Mouse (Mus musculus) megakaryocyte, embryonic 14.5 days (primary cell): ENCODE measurements around the gene 1700010I14Rik. TPM values are rescaled to one million over a fixed set of nuclear protein-coding genes. Genes with fewer than 3 reads are reported as not detected.

Experiments used
- H3K27me3 ChIP-seq: replicated peaks from 2 replicates; pipeline ENCODE3; 2012; ENCODE audit warnings: inconsistent platforms
- H3K36me3 ChIP-seq: replicated peaks from 2 replicates; pipeline ENCODE3; 2012; ENCODE audit warnings: low read length, inconsistent platforms, mixed read lengths
- H3K4me1 ChIP-seq: 2 replicates; pipeline ENCODE4 v1.6.1; 2012; ENCODE audit warnings: inconsistent platforms
- H3K4me3 ChIP-seq: replicated peaks from 2 replicates; pipeline ENCODE3; 2012; ENCODE audit warnings: moderate library complexity, mild to moderate bottlenecking, inconsistent platforms
- H3K9me3 ChIP-seq: 2 replicates; pipeline ENCODE4 v1.6.1; 2012; ENCODE audit warnings: inconsistent platforms
- FLI1 ChIP-seq: IDR thresholded peaks from 2 replicates; pipeline ENCODE4 v1.6.1; 2012; ENCODE audit warnings: low read length, inconsistent platforms, mixed read lengths
- GATA1 ChIP-seq: IDR thresholded peaks from 3 replicates; pipeline ENCODE4 v1.6.1; 2012; ENCODE audit warnings: mixed read lengths, low read length, inconsistent platforms, borderline replicate concordance
- polyA plus RNA-seq: library from polyadenylated mRNA; stranded (reverse); fragments of >175 nt; gene quantifications from 2 replicates; pipeline ENCODE4 v1.2.3, GENCODE M21; 2012; ENCODE audit warnings: low replicate concordance; ENCODE audit not compliant: insufficient read depth

Gene 1700010I14Rik
- polyA plus RNA-seq, 1 experiment: 0.47 TPM

GRCm38 (mm10) chr17:8974423-8974822 is 13.7 kb upstream of the 1700010I14Rik start:
- 0 out of 2 replicates have a peak, but pooled peaks cover 4% of the 10 kb centered on the region for H3K4me1 ChIP-seq
- TF ChIP-seq GATA1 (no peak), FLI1 (no peak)
- no peaks in the 10 kb centered on the region for H3K9me3 ChIP-seq
- H3K36me3 ChIP-seq: peaks cover 81% of the 10 kb centered on the region
- H3K4me3 ChIP-seq: no peak overlapping the region
- H3K27me3 ChIP-seq: peaks cover 4% of the 10 kb centered on the region

- H3K9me3 ChIP-seq: no peaks in the 10 kb centered on the region
- TF ChIP-seq GATA1 (no peak), FLI1 (no peak)
- peaks cover 4% of the 10 kb centered on the region for H3K27me3 ChIP-seq
- 0 out of 2 replicates have a peak, but pooled peaks cover 4% of the 10 kb centered on the region for H3K4me1 ChIP-seq
- peaks cover 81% of the 10 kb centered on the region for H3K36me3 ChIP-seq
- no peak overlapping the region for H3K4me3 ChIP-seq
Observed at GRCm38 (mm10) chr17:8974823-8975397, 13.2 kb upstream of the 1700010I14Rik start.

GRCm38 (mm10) chr17:8976745-8977144 is 11.4 kb upstream of the 1700010I14Rik start:
- TF ChIP-seq FLI1 (no peak), GATA1 (no peak)
- Histone ChIP-seq H3K9me3 (no peaks in the 10 kb centered on the region), H3K4me1 (0 out of 2 replicates have a peak, but pooled peaks cover 4% of the 10 kb centered on the region), H3K36me3 (peaks cover 88% of the 10 kb centered on the region), H3K4me3 (no peak overlapping the region), H3K27me3 (peaks cover 4% of the 10 kb centered on the region)

- Histone ChIP-seq H3K4me3 (no peak overlapping the region), H3K4me1 (0 out of 2 replicates have a peak, but pooled peaks cover 4% of the 10 kb centered on the region)
- TF ChIP-seq FLI1 (no peak), GATA1 (no peak)
Observed at GRCm38 (mm10) chr17:8977271-8977670, 10.9 kb upstream of the 1700010I14Rik start.

GRCm38 (mm10) chr17:8983576-8983975 is 4.6 kb upstream of the 1700010I14Rik start:
- no peak overlapping the region for H3K4me3 ChIP-seq
- peaks cover 14% of the 10 kb centered on the region for H3K4me1 ChIP-seq
- H3K9me3 ChIP-seq: no peaks in the 10 kb centered on the region
- H3K27me3 ChIP-seq: no peaks in the 10 kb centered on the region
- TF ChIP-seq GATA1 (no peak), FLI1 (no peak)
- peaks cover 47% of the 10 kb centered on the region for H3K36me3 ChIP-seq

More at GRCm38 (mm10) chr17:8977271-8977670, 10.9 kb upstream of the 1700010I14Rik start:
- peaks cover 89% of the 10 kb centered on the region for H3K36me3 ChIP-seq
- no peaks in the 10 kb centered on the region for H3K9me3 ChIP-seq
- peaks cover 4% of the 10 kb centered on the region for H3K27me3 ChIP-seq

- Histone ChIP-seq H3K4me1 (peaks cover 26% of the 10 kb centered on the region), H3K27me3 (no peaks in the 10 kb centered on the region), H3K36me3 (peaks cover 25% of the 10 kb centered on the region), H3K9me3 (no peaks in the 10 kb centered on the region), H3K4me3 (no peak overlapping the region)
- TF ChIP-seq GATA1 (no peak), FLI1 (no peak)
Observed at GRCm38 (mm10) chr17:8985714-8986113, 2.4 kb upstream of the 1700010I14Rik start.

GRCm38 (mm10) chr17:8986551-8986950 is 1.6 kb upstream of the 1700010I14Rik start:
- Histone ChIP-seq H3K36me3 (peaks cover 17% of the 10 kb centered on the region), H3K4me3 (no peak overlapping the region), H3K27me3 (no peaks in the 10 kb centered on the region), H3K9me3 (no peaks in the 10 kb centered on the region), H3K4me1 (peaks cover 32% of the 10 kb centered on the region)
- TF ChIP-seq FLI1: no peak
- no peak for TF ChIP-seq GATA1

GRCm38 (mm10) chr17:8987369-8987768 is 764 bp upstream of the 1700010I14Rik start:
- Histone ChIP-seq H3K36me3 (peaks cover 16% of the 10 kb centered on the region), H3K4me1 (peaks cover 32% of the 10 kb centered on the region), H3K4me3 (no peak overlapping the region), H3K9me3 (no peaks in the 10 kb centered on the region), H3K27me3 (no peaks in the 10 kb centered on the region)
- no peak for TF ChIP-seq GATA1
- no peak for TF ChIP-seq FLI1

- peaks cover 46% of the 10 kb centered on the region for H3K4me1 ChIP-seq
- H3K9me3 ChIP-seq: no peaks in the 10 kb centered on the region
- no peaks in the 10 kb centered on the region for H3K27me3 ChIP-seq
- TF ChIP-seq FLI1 (no peak), GATA1 (no peak)
- no peak overlapping the region for H3K4me3 ChIP-seq
- H3K36me3 ChIP-seq: peaks cover 40% of the 10 kb centered on the region
Observed at GRCm38 (mm10) chr17:8991160-8991559, 3.0 kb downstream of the 1700010I14Rik start.

GRCm38 (mm10) chr17:8995344-8995743 is 7.2 kb downstream of the 1700010I14Rik start:
- Histone ChIP-seq H3K36me3 (peaks cover 81% of the 10 kb centered on the region), H3K4me3 (no peak overlapping the region), H3K4me1 (peaks cover 27% of the 10 kb centered on the region), H3K9me3 (no peaks in the 10 kb centered on the region), H3K27me3 (no peaks in the 10 kb centered on the region)
- TF ChIP-seq FLI1 (no peak), GATA1 (no peak)

GRCm38 (mm10) chr17:9002438-9002837 is 14.3 kb downstream of the 1700010I14Rik start:
- H3K27me3 ChIP-seq: no peaks in the 10 kb centered on the region

More at GRCm38 (mm10) chr17:9002438-9002837, 14.3 kb downstream of the 1700010I14Rik start:
- Histone ChIP-seq H3K4me3 (peak overlapping the region; percentile 51), H3K36me3 (peaks cover 79% of the 10 kb centered on the region), H3K9me3 (no peaks in the 10 kb centered on the region), H3K4me1 (peaks cover 19% of the 10 kb centered on the region)
- TF ChIP-seq GATA1 (no peak), FLI1 (no peak)
